Mouse (Mus musculus) gastrocnemius, adult 8-10 months (tissue): ENCODE data around the gene Zfp90. TPM values are rescaled to one million over a fixed set of nuclear protein-coding genes. Genes with fewer than 3 reads are reported as not detected.
A peak's percentile ranks its signal among the peaks of the same experiment; 100 is the strongest.
"Not testable (repeated sequence)": the region's sequence is repeated elsewhere in the genome, so short reads cannot be mapped to it uniquely, and the experiment has no call there.

ENCODE experiments used
- DNase-seq, 2 experiments: peaks; one replicate each; pipeline ENCODE4 v3.0.0; 2022; ENCODE audit warnings: low spot score in 2 of 2
- total RNA-seq, 4 experiments: library from RNA; stranded (reverse); gene quantifications; 2 replicates each; pipeline ENCODE4 v1.2.4; 2022

The Zfp90 gene
- 1 to 10 TPM in 2 of 4 experiments, under 1 TPM in 2; 0.63 to 1.1 (median 0.87) TPM for total RNA-seq

DNA sequence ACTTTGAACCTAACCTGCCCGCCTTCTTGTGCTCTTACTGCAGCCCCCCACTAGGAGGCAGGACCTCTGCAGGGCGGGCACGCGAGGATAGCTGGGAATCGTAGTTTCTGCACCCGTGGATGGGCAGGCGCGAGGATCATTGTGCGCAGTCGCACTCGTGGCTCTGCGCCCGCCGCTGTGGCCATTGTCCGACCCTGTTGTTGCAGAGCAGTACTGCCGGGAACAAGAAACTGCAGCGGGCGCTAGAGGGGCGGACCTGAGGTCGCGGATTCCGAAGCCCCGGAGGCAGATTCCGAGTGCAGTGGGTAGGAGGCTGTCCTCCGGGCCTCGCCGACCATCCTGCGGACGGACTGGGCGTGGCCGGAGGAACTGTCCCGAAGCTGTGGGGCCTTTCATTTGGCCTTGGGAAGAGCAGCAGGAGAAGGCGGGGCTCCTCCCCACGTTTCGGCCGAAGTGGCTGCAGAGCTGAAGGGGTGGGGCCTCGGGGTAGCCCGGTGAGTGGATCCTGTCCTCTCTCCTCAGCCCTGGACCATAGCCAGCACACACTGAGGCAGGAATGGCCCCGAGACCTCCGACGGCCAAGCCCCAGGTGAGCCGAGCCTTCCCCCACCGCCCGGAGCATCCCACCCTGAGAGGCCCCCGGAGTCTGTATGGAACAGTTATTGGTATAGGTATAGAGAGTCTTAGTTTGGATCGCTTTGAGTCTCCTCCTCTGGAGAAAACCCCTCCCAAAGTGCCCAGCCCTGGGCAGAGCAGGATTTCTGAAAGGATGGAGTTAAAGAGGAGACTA is at the start of gene Zfp90:
TSS of gene Zfp90 (plus strand) at position 146 of the 790 bp plus-strand sequence.
- peak; percentile 85 to 87 for DNase-seq

DNA sequence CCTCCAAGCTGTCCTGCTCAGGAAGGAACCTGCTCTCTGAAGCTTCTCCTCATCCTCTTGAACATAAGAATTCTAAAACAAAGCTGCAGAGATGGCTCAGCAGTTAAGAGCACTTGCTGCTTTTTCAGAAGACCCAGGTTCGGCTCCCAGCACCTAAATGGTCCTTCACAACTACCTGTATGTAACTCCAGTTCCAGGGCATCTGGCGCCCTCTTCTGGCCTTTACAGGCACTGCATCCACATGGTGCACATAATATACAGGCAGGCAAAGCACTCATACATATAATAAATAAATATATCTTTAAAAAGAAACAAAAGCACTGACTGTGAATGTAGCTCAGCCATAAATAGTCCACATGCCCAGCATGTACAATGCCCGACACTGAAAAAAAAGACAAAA is 46.6 kb upstream of the Zfp90 start:
- no peak for DNase-seq

DNA sequence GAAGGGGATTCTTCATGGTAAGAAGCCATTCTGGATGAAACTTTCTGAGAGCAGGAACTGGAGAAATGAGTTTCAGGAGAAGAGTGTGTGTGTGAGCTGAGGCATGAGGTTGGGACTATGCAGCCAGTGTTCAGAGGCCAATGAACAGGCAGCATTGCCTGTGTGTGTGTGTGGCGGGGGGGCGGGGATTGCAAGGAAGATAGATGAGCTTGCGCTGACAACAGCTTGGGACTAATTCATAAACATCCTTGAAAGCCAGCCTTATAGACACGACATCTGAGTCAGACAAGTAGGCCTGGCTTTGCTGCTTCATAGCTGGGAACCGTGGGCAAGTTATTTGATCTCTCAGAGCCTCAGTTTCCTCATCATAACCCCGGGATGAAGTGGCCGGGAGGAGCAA is 46.1 kb upstream of the Zfp90 start:
- no peak for DNase-seq

DNA sequence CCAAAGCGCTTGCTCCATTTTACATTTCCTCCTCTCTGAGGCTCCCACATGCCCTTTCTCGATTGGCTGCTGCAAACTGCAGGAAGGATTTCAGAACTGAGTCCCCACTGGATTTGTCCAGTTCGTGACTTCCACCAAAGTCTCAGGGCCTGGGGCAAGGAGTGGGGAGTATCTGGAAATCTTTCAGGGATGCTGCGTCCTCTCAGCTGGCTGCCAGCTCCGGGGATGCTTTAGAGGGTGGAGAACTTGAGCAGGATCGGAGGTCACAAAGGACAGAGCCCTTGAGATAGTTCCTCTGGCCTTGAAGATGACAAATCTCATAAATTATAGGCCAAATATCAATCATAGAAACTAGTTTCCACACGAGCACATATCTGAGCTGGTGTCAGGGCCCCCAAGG is 39.2 kb upstream of the Zfp90 start:
- DNase-seq: no peak

DNA sequence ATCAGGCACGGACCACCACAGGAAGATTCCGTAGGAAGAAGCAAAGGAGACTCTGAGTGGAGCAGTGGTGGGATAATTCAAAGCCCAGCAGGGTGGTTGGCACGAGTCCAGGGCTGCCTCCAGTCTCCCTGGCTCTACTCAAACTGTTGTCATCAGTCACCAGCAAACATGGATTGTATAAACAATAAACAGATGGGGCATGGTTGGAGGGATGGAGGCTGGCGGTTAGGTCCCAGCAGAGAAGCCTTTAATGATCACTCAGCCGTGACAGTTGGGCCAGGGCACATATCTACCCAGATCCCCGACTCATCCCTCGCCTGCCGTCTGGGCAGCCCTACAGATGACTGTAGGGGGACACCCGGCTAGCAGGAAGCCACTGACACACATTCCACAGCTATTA is 38.3 kb upstream of the Zfp90 start:
- no peak for DNase-seq

DNA sequence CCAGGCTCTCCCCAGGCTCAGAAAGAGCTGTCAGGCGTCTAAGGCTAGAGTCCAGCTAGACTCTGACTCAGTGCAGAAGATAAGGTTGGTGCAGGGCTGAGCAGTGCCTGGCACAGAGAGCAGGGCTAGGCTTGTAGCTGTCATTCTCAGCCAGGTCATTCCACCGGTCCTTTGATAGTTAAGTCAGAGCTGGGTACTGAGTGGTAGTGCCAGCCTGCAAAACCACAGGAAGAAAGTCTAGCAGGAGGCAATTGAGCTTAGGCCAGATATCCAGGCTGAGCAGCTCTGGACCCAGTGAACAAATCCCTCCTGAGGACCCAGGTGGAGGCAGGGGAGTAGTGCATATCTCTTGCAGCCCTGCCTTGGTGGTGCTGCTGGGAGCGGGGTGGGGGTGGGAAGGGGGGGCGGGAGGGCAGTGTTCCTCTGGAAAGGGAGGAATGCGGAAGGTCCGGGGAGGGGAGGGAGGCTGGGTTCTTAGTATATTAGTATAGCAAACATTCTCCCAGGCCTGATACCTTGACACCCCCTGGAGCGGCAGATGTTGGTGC is 36.6 kb upstream of the Zfp90 start:
- no peak for DNase-seq

DNA sequence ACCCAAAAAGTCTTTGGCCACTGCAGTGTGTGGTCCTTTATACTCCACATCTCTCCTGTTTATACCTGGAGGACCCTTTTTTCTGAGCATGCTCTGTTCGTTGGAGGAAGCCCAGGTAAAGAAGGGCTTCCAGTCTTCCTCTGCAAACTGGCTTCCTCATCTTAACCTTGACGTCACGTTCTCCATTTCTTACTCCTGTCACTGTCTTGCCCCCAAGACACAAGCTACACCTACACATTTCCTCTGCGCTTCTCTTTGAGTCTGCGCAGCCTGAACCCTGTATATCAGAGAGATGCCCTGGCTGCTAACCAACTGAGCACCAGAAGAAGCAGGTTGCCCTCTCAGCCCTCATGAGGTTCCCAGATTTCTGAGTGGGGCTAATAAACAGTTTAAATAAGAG is 35.8 kb upstream of the Zfp90 start:
- no peak for DNase-seq

DNA sequence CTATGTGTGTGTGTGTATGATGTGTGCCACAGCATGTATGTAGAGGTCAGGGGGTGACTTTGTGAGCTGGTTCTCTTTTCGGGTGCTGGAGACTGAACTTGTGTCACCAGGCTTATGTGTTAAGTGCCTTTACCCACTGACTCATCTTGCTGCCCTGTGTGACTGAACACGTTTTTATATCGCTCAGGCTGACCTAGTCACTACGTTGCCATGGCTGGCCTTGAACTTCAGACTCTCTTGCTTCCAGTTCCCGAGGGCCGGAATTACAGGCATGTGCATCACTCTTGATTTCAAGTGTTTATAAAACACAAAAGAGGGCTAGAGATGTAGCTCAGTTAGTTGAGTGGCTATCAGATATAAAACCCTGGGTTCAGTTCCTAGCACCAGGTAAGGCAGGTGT is 34.1 kb upstream of the Zfp90 start:
- no peak for DNase-seq

DNA sequence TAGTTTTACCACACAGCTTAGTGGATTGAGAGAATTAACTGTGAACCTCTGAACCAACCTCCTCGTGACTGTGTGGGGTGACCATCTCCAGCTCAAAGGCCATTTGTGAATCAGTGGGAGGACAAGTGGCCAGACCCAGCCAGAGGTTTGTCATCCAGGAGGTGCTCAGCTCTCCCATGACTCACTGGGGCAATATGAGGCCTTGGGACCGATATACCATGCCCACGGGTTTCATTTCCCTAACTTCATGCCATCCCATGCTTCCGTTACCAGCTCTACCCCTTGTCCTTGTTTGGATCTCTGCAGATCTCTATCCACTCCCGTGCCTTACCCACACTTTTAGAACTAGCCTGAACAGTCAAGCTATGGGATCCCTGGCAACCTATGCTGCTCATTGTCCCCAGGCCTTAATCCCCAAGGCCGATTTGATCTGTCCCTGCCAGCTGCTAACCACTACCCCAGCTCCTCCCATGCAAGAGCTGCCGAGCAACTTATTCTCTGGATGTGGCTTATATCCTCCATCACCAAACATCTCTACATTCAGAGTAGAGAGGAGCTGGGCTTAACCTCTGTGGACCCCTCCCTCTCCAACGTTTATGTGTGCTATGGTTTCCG is 27.2 kb upstream of the Zfp90 start:
- DNase-seq: no peak

DNA sequence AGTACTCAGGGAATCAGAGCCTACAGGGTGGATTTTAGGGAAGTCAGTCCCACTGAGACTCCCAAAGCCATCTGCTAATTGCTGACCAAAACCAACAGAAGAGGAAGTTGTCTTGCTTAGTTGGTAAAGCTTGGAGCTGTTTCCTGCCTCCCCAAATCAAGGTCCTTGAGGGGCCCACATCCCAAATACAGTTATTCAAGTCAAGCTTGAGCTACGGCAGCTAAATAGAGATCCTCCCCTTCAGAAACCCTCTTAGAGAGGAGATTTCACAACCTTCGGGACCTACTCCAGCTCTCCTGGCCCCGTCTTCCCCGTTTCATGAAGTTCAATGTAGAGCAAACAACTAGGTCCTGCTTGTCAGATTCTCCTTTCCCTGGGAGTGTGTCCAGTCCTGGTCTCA is 20.6 kb upstream of the Zfp90 start:
- peak; percentile 29 to 50 for DNase-seq

DNA sequence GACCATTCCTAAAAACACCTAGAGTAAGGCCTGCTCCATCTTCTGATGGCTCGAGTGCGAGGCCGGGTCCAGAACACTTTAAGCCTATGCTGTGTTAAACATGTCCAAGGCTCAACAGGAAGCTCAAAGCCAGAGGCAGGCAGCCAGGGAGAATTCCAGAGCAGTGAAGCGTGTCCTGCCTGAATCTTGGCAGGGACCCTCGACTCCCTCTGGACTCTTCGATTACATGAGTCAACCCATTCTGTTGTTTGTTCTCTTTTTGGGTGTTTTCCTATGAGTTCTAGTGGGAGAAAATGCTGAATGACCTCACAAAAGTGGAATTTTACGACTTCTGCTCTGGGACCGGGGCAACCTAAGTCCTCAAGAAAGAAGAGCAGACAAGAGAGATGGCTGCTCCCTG is 15.4 kb upstream of the Zfp90 start:
- DNase-seq: peak; percentile 76 to 82

DNA sequence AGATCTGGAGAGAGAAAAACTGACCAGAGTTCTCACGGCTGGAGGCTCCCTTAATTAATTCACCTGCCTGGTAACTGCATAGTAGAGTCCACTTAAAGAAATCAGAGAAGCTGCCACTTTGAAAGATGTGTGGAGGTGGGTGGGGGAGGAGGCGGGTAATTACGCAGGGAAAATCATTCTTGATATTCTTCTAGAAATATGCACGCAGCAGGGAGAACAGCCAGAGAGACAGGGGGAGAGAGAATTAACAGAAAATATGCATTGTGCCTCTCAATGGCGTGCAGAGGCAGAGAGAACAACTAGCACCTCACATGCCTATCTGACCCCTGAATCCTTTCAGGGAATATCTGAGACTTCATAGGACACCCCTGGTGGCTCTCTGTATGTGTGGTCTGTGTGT is 14.9 kb upstream of the Zfp90 start:
- no peak for DNase-seq

DNA sequence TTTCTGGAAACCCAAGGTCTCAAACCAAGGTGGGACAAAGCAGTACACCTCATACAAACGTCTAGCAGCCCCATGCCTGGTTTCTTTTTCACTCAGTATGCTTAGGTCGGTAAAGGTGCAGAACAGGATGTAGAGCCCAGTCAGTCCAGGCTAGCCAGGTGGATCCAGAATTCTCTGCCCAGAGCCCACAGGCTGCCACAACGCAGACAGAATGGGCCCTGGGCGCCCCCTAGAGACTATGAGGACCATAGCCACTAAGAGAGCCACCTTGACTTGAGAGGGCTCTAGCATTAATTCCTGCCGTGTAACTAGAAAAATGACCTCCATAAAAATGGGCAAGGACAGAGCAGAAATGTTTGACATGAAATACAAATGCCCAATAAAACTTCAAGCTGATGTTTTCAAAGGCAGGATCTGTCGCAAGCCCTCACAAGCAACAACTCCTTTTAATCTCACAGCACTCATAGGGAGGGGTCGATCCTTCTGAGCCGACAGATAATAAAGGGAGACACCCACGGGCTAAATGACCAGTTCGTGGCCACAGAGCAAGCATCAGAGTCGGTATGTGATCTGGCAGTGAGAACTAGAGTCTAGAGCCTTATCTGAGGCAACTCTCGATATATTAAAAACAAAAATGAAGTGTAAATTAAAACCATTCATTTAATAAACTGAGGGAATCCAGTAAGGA is 11.7 kb upstream of the Zfp90 start:
- DNase-seq: peak; percentile 25 to 39

DNA sequence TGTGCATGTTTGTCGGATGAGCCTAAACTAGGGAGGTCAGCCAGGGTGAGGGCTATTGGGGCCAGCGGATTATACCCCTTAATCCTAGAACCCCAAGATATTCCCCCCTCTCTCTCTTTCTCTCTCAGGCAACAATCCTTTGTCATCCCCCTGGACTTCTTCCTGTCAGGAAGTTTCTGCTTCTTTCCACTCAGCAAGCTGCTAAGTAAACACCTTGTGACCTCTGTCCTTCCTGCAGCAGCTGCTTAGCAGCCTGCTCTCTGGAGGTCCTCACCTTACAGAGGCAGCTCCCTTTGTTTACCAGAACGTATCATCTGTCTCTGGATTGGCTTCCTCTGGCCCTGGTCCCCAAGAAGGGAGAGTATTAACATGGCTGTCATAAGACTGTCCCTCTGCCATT is 10.3 kb upstream of the Zfp90 start:
- DNase-seq: no peak

DNA sequence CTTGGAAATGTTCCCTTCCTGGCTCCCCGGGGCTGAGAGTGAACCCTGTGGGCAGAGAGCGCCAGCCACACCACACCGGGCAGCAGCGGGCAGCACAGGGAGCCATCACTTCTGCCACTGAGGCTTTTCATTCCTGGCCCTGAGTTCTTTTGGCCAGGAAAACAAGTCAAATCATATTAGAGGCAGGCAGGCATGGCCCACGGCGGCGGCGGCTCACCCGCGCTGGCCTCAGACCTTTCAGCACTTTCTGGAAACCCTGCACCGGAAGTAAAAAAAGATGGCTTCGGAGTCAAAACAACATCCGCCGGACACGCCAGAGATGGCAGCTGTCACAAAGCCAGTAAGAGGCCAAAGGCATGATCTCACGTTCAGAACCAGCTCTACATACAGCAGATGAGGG is 9.3 kb upstream of the Zfp90 start:
- DNase-seq: no peak

DNA sequence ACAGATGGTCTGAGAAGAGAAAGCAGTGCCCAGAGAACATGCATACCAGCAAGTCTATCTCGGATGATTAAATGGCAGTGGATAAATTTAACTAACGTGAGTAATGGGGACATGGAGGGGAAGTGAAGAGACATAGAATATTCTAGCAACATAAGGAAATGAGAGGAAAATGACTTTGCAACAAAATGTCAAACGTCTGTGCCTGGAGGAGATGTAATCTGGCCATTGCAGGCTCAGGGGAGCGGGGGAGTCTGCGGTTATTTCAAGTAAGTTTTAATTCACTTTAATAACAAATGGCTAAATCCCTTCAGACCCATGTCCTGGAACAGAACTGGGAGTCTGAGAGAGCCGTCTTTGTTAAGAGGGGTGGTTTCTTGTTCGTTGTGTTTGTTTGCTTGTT is 5.1 kb upstream of the Zfp90 start:
- DNase-seq: no peak

DNA sequence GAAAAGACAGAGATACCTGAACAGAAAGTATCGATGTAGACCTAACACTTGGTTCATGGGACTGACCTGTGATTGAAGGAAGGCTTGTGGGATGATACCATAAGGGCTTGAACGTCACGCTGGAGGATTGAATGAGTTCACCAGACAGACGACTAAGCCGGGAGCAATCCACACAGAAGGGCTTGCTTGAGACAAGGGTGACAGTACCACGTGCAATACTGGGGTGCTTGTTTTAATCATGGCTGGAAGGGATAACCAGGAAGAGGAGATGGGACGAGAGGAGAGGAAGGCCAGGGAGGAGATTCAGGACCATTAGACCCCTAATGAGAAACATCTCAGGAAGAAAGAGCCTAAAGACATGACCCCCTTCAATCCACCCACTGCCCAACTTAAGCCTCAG is 4.6 kb upstream of the Zfp90 start:
- no peak for DNase-seq

DNA sequence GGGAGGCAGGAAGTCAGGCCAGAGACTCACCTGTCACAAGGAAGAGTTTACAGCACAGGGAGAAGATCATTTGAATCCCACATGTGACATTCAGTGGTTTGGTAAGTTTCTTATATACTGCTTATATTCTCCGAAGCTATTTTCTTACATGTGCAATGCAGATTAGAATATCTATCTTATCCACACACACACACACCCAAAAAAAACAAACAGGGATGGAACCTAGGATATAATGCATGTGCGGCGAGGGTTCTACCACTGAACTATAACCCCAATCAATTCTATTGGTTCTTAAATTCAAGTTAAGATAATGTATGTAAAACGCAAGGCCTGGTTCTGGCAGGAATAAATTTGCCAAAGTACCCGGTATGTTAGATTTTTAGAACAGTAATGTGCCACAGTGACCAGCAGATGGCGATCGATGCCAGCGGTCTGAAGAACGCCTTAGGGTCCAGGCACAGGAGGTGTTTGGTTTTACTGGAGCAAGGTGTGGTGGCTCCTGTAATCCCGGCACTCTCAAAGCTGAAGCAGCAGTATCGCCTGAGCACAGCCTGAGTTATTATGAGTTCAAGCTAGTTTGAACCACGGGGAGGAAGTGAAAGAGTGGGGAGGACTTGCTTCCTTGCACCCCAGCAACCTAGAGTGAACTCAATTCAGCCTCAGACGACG is 3.2 kb upstream of the Zfp90 start:
- DNase-seq: no peak

DNA sequence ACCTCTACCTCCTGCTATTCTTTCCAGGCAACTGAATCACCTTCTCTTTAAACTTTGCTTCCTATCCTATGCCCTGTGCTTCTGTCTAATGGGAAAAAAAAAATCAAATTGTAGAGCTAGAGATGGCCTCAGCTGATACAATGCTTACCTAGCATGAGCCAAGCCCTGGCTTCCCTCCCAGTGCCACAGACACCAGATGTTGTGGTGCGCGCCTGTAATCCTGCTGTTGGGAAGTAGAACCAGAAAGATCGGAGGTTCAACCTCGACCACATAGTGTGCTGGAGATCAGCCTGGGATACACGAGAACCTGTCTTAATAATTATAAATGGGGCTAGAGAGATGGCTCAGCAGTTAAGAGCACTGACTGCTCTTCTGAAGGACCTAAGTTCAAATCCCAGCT is 2.6 kb downstream of the Zfp90 start:
- no peak for DNase-seq

DNA sequence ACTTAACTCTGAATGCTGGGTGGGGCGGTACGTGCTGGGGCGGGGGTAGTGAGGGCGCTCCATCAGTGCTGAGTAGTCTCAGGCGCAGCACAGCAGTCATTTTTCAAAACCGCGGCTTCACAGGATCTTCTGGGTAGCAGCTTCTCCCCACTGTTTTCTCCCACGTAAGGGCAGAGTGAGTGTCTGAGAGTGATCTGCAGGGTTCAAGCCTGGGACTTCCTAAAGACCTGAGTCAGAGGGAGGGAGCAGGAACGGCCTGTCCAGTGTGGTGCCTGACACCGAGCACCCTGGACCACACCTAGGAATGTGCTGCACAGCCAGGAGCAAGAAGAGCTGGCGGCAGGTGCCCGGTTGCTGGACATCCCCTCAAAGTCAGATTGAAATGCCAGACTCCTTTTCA is 16.0 kb downstream of the Zfp90 start:
- no peak for DNase-seq

DNA sequence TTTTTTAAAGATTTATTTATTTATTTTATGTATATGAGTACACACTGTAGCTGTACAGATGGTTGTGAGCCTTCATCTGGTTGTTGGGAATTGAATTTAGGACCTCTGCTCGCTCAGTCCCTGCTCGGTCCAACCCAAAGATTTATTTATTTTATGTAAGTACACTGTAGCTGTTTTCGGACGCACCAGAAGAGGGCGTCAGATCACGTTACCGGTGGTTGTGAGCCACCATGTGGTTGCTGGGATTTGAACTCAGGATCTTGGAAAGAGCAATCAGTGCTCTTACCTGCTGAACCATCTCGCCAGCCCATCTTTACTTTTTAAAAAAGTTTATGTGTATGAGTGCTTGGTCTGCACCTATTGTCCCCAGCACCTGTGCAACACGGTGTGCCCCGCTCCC is 16.8 kb downstream of the Zfp90 start:
- not testable (repeated sequence) for DNase-seq
